Mouse (Mus musculus) lung, postnatal 36 days (tissue): ENCODE measurements around the gene Stk38.

Experiments
- DNase-seq: peaks from one replicate; pipeline ENCODE4 v3.0.0; 2022; ENCODE audit warnings: mixed read lengths

Stk38 gene

DNA sequence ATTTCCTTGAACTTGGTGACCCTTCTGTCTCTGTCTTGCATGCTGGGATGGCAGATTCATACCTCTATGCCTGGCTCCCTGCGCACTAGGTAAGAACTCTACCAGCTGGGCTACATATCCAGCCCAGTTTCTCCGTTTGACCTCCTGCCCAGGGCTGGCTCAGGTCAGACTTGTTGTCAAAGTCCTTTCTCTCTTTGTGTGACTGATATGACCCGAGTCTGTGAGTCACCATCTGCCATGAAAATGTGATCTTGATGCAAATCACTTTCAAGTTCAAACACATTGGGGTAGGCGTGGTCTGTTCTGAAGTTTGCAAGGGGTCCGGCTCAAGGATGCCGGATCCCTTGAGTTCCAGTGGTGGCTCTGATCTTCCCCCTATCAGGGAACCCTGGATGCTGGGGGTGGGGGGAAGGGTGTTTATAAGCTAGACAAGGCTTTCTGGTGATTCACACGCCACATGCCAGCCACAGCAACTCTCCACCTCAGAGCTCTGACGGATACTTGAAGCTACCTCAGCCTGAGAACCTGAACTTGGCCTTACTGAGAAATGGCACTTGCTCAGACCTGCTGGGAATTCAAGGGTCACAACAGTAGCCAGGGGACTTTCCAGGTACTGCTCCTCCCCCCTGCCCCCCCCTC is 82.7 kb downstream of the Stk38 start:
- DNase-seq, result no peak

DNA sequence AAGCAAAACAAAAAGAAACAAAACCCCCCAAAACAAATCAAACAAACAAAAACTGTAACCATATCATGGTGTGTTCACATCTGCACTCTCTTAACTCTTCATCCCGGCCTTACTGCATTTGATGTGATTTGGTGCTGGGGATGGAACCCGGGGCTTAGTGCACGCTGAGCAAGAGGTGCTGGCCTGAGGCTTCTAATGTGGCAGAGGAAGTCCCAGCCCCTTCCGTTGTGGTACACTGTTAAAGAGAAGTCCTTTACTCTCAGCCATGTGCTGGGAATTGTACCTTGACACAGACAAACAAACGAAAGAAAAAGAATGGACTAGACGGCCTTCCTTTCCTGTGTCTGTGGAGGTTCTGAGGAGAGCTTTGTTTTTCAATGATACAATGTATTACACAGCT is 85.7 kb downstream of the Stk38 start:
- no peak for DNase-seq

DNA sequence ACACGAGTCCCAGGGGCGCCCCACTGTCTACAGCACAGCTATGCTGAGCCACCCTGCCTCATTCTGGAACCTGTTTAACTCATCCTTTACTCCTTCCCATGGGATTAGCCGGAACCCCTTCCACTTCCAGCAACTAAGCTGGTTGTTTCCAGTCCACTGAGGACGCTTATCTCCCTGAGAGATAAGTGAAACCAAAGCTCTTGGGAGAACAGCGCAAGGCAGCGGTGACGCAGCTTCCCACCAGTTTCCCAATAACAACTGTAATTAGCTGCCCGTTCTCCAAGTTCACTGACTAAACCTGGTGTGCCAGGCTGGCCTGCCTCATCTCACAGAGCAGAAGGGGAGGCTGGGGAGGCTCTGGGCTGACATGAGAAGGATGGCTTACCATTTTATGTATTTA is 86.7 kb downstream of the Stk38 start:
- no peak for DNase-seq
